Mouse (Mus musculus) liver, postnatal 0 days (tissue): ENCODE measurements around the gene Gstm2.

Experiments used
- CTCF ChIP-seq: sonication (generic); IDR thresholded peaks from 2 replicates; pipeline ENCODE4 v1.5.1; 2016; ENCODE audit warnings: antibody characterized with exemption, low read depth
- EP300 ChIP-seq: IDR thresholded peaks from 2 replicates; pipeline ENCODE4 v1.6.1; 2016; ENCODE audit warnings: antibody characterized with exemption, low read depth, mild to moderate bottlenecking

DNA sequence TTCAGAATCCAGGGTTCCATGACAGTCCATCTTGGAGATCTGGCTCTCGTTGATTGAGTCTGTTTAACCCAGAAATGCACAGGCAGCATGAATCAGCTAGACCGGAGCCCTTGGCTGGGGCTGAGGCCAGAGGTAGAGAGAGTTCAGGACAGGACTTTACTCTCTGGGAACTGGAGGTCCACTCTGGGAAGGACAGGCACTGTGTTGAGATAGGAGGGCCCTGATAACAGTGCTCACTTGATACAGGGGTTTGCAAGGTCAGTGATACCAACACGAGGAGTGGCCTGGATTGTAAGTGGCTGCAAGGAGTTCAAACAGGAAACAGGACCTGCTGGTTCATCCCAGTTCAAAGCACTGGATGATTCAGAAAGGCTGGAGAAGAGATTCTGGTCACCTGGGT lies 8.6 kb downstream of the Gstm2 start:
- no peak for TF ChIP-seq CTCF
- no peak for TF ChIP-seq EP300
